Mouse (Mus musculus) MEL (cell line): ENCODE measurements around the gene Gclm. TPM values are rescaled to one million over a fixed set of nuclear protein-coding genes. Genes with fewer than 3 reads are reported as not detected.

Experiments
- DNase-seq: peaks from one replicate; pipeline ENCODE4 v3.0.0; 2011; ENCODE audit warnings: low read depth, low spot score
- H3K27ac ChIP-seq: 2 replicates; pipeline ENCODE4 v1.5.1; 2012; ENCODE audit warnings: low read depth, mild to moderate bottlenecking, control low read depth, low read length, moderate library complexity; ENCODE audit not compliant: control insufficient read depth
- H3K27me3 ChIP-seq, 2 experiments: fragments of 150-350 bp in 1 of 2; sonication (generic) in 1 of 2; 2 replicates each; pipeline ENCODE4 v1.6.1; 2012; ENCODE audit warnings: low read length in 2 of 2, mild to moderate bottlenecking in 2 of 2, improper control_type of control experiment in 1 of 2, moderate library complexity in 1 of 2; ENCODE audit not compliant: insufficient read depth in 2 of 2, control insufficient read depth in 1 of 2
- H3K36me3 ChIP-seq, 2 experiments: 2 replicates each; pipeline ENCODE4 v1.6.1; 2012 to 2014; ENCODE audit warnings: low read length in 2 of 2, improper control_type of control experiment in 1 of 2, inconsistent platforms in 1 of 2, mild to moderate bottlenecking in 1 of 2; ENCODE audit not compliant: insufficient read depth in 2 of 2, control insufficient read depth in 1 of 2
- H3K4me1 ChIP-seq, 2 experiments: fragments of 150-350 bp in 1 of 2; sonication (generic) in 1 of 2; 2 replicates each; pipeline ENCODE4 v1.6.1; 2012; ENCODE audit warnings: low read length in 2 of 2, improper control_type of control experiment in 1 of 2, mild to moderate bottlenecking in 1 of 2; ENCODE audit not compliant: insufficient read depth in 2 of 2, control insufficient read depth in 1 of 2
- H3K4me3 ChIP-seq, 2 experiments: fragments of 150-350 bp in 1 of 2; sonication (generic) in 1 of 2; 2 replicates each; pipeline ENCODE4 v1.5.1; 2012; ENCODE audit warnings: low read depth in 2 of 2, low read length in 2 of 2, mild to moderate bottlenecking in 2 of 2, moderate library complexity in 2 of 2, control low read depth in 1 of 2, improper control_type of control experiment in 1 of 2; ENCODE audit not compliant: control insufficient read depth in 1 of 2, insufficient read depth in 1 of 2
- H3K79me2 ChIP-seq: 2 replicates; pipeline ENCODE4 v1.6.1; 2012; ENCODE audit warnings: mild to moderate bottlenecking, low read length, moderate library complexity; ENCODE audit not compliant: control insufficient read depth, poor library complexity, insufficient read depth
- H3K9ac ChIP-seq: 2 replicates; pipeline ENCODE4 v1.6.1; 2012; ENCODE audit warnings: low read depth, mild to moderate bottlenecking, control low read depth, low read length, moderate library complexity; ENCODE audit not compliant: control insufficient read depth, poor library complexity, severe bottlenecking
- H3K9me3 ChIP-seq: fragments of 150-350 bp; sonication (generic); replicated peaks from 2 replicates; pipeline ENCODE4 v1.6.1; 2012; ENCODE audit warnings: mild to moderate bottlenecking, low read length, improper control_type of control experiment, moderate library complexity; ENCODE audit not compliant: insufficient read depth
- BHLHE40 ChIP-seq: IDR thresholded peaks from 2 replicates; pipeline ENCODE4 v1.6.1; 2012; ENCODE audit warnings: low read depth, mild to moderate bottlenecking, inconsistent platforms, low read length, improper control_type of control experiment, borderline replicate concordance
- CTCF ChIP-seq, 3 experiments: IDR thresholded peaks in 2 of 3; conservative IDR thresholded peaks in 1 of 3; 2 replicates each; pipeline ENCODE4 v1.5.1; 2011 to 2012; ENCODE audit warnings: low read length in 3 of 3, low read depth in 2 of 3, mild to moderate bottlenecking in 2 of 3, improper control_type of control experiment in 1 of 3, inconsistent platforms in 1 of 3, mixed read lengths in 1 of 3, moderate library complexity in 1 of 3; ENCODE audit not compliant: control insufficient read depth in 1 of 3, insufficient read depth in 1 of 3, poor library complexity in 1 of 3, severe bottlenecking in 1 of 3
- EP300 ChIP-seq, 2 experiments: IDR thresholded peaks; 2 replicates each; pipeline ENCODE4 v1.6.1; 2011; ENCODE audit warnings: improper control_type of control experiment in 2 of 2, low read length in 2 of 2, low read depth in 1 of 2, mild to moderate bottlenecking in 1 of 2
- GABPA ChIP-seq: IDR thresholded peaks from 2 replicates; pipeline ENCODE4 v1.6.1; 2012; ENCODE audit warnings: low read depth, mild to moderate bottlenecking, inconsistent platforms, low read length, improper control_type of control experiment, moderate library complexity
- GATA1 ChIP-seq: IDR thresholded peaks from 2 replicates; pipeline ENCODE4 v1.6.1; 2011; ENCODE audit warnings: low read depth, low read length, improper control_type of control experiment
- MAX ChIP-seq: IDR thresholded peaks from 2 replicates; pipeline ENCODE4 v1.6.1; 2011; ENCODE audit warnings: low read length, improper control_type of control experiment
- MEF2A ChIP-seq: IDR thresholded peaks from 2 replicates; pipeline ENCODE4 v1.6.1; 2014; ENCODE audit warnings: low read depth, mild to moderate bottlenecking, inconsistent platforms, low read length, improper control_type of control experiment; ENCODE audit not compliant: poor library complexity, insufficient replicate concordance, severe bottlenecking; ENCODE audit errors: extremely low read depth
- MXI1 ChIP-seq: IDR thresholded peaks from 2 replicates; pipeline ENCODE4 v1.6.1; 2011; ENCODE audit warnings: mild to moderate bottlenecking, low read depth, low read length, improper control_type of control experiment
- NRF1 ChIP-seq: IDR thresholded peaks from 2 replicates; pipeline ENCODE4 v1.6.1; 2014; ENCODE audit warnings: low read depth, mild to moderate bottlenecking, inconsistent platforms, low read length, improper control_type of control experiment, moderate library complexity; ENCODE audit not compliant: poor library complexity, insufficient read depth, severe bottlenecking
- POLR2AphosphoS2 ChIP-seq: IDR thresholded peaks from 2 replicates; pipeline ENCODE4 v1.6.1; 2011; ENCODE audit warnings: low read length, improper control_type of control experiment
- POLR2AphosphoS5 ChIP-seq: IDR thresholded peaks from 2 replicates; pipeline ENCODE4 v1.6.1; 2012; ENCODE audit warnings: low read depth, borderline replicate concordance, mild to moderate bottlenecking, inconsistent platforms, low read length, moderate library complexity, mixed read lengths
- RAD21 ChIP-seq: IDR thresholded peaks from 2 replicates; pipeline ENCODE4 v1.6.1; 2011; ENCODE audit warnings: mild to moderate bottlenecking, low read depth, low read length, improper control_type of control experiment
- SIN3A ChIP-seq: IDR thresholded peaks from 2 replicates; pipeline ENCODE4 v1.6.1; 2012; ENCODE audit warnings: low read length, improper control_type of control experiment, inconsistent platforms
- SMC3 ChIP-seq: IDR thresholded peaks from 2 replicates; pipeline ENCODE4 v1.6.1; 2011; ENCODE audit warnings: low read depth, low read length, improper control_type of control experiment
- TAL1 ChIP-seq: IDR thresholded peaks from 2 replicates; pipeline ENCODE4 v1.6.1; 2012; ENCODE audit warnings: mild to moderate bottlenecking, inconsistent platforms, low read length, moderate library complexity, mixed read lengths
- TBP ChIP-seq: IDR thresholded peaks from 2 replicates; pipeline ENCODE4 v1.8.0; 2011; ENCODE audit warnings: low read depth, low read length, improper control_type of control experiment
- TCF12 ChIP-seq: IDR thresholded peaks from 2 replicates; pipeline ENCODE4 v1.6.1; 2014; ENCODE audit warnings: low read depth, mild to moderate bottlenecking, inconsistent platforms, low read length, improper control_type of control experiment, moderate library complexity
- UBTF ChIP-seq: IDR thresholded peaks from 2 replicates; pipeline ENCODE4 v1.6.1; 2012; ENCODE audit warnings: low read depth, mild to moderate bottlenecking, inconsistent platforms, low read length, improper control_type of control experiment, moderate library complexity, borderline replicate concordance; ENCODE audit not compliant: insufficient read depth
- ZC3H11A ChIP-seq: IDR thresholded peaks from 2 replicates; pipeline ENCODE4 v1.6.1; 2012; ENCODE audit warnings: low read depth, mild to moderate bottlenecking, inconsistent platforms, low read length, improper control_type of control experiment
- polyA plus RNA-seq, 2 experiments: library from polyadenylated mRNA; stranded (reverse) in 1 of 2; unstranded in 1 of 2; fragments of >175 nt in 1 of 2; fragments of >200 nt in 1 of 2; gene quantifications; 2 replicates each; pipeline versions ENCODE4 v1.2.1 to v1.2.4; 2012; ENCODE audit warnings: low replicate concordance in 2 of 2, low read depth in 1 of 2; ENCODE audit not compliant: insufficient read length in 2 of 2, insufficient read depth in 1 of 2, missing spikeins in 1 of 2
- total RNA-seq: library from RNA; depleted of rRNA; stranded (reverse); fragments of 300-350 nt; gene quantifications from 2 replicates; pipeline ENCODE4 v1.2.3, GENCODE M21; 2012

Gclm gene
- total and polyA plus RNA-seq, 3 experiments, result 123 to 334 (median 174) TPM

- H3K27me3 ChIP-seq, result peaks cover 0 to 2% of the 10 kb centered on the region in 2 experiments; a peak in 2 of 4 replicates
- H3K9me3 ChIP-seq, result no peaks in the 10 kb centered on the region
- H3K79me2 ChIP-seq, result no peaks in the 10 kb centered on the region
- no peak for DNase-seq
- no peaks in the 10 kb centered on the region for H3K4me1 ChIP-seq
- TF ChIP-seq MEF2A, result no peak
- TF ChIP-seq GATA1, result no peak
- no peak for TF ChIP-seq TBP
- no peak for TF ChIP-seq POLR2AphosphoS5
- TF ChIP-seq SIN3A, result no peak
- H3K27ac ChIP-seq, result no peak overlapping the region
- no peak overlapping the region for H3K9ac ChIP-seq
- no peaks in the 10 kb centered on the region for H3K36me3 ChIP-seq
- no peak overlapping the region for H3K4me3 ChIP-seq
Observed at GRCm38 (mm10) chr3:122210434-122210833, 34.9 kb upstream of the Gclm start.

GRCm38 (mm10) chr3:122210846-122211245 is 34.5 kb upstream of the Gclm start:
- Histone ChIP-seq H3K4me3 (no peak overlapping the region), H3K27ac (no peak overlapping the region), H3K79me2 (no peaks in the 10 kb centered on the region), H3K36me3 (no peaks in the 10 kb centered on the region), H3K9me3 (no peaks in the 10 kb centered on the region), H3K9ac (no peak overlapping the region), H3K27me3 (peaks cover 0 to 2% of the 10 kb centered on the region in 2 experiments; a peak in 2 of 4 replicates), H3K4me1 (no peaks in the 10 kb centered on the region)
- no peak for DNase-seq
- TF ChIP-seq UBTF (no peak), TAL1 (no peak), POLR2AphosphoS2 (no peak), GATA1 (no peak), ZC3H11A (no peak), RAD21 (no peak)

- no peaks in the 10 kb centered on the region for H3K79me2 ChIP-seq
- H3K27ac ChIP-seq, result no peak overlapping the region
Observed at GRCm38 (mm10) chr3:122211446-122212125, 33.8 kb upstream of the Gclm start.

More at GRCm38 (mm10) chr3:122211446-122212125, 33.8 kb upstream of the Gclm start:
- H3K4me1 ChIP-seq, result no peaks in the 10 kb centered on the region
- no peak for DNase-seq
- no peaks in the 10 kb centered on the region for H3K36me3 ChIP-seq
- H3K27me3 ChIP-seq, result peaks cover 0 to 2% of the 10 kb centered on the region in 2 experiments; a peak in 2 of 4 replicates
- no peak for TF ChIP-seq MXI1
- TF ChIP-seq BHLHE40, result no peak
- TF ChIP-seq NRF1, result no peak
- no peak for TF ChIP-seq EP300 (IDR thresholded peaks at IDR 0.05; ENCODE audit: low read depth in 1 of 2, low read length in 2 of 2)
- TF ChIP-seq TBP, result no peak
- TF ChIP-seq MAX, result no peak
- no peak for TF ChIP-seq GABPA
- TF ChIP-seq TCF12, result no peak
- TF ChIP-seq CTCF (IDR thresholded peaks at IDR 0.05 in 2 of 3, conservative IDR thresholded peaks at IDR 0.05 in 1 of 3; ENCODE audit: control insufficient read depth in 1 of 3, insufficient read depth in 1 of 3, low read depth in 2 of 3, low read length in 3 of 3, poor library complexity in 1 of 3, severe bottlenecking in 1 of 3), result no peak
- no peak for TF ChIP-seq TAL1
- no peak for TF ChIP-seq SMC3
- H3K4me3 ChIP-seq, result no peak overlapping the region
- no peaks in the 10 kb centered on the region for H3K9me3 ChIP-seq
- H3K9ac ChIP-seq, result no peak overlapping the region
